Mouse (Mus musculus): Measurements from ENCODE around the gene Lyar. TPM values are rescaled to one million over a fixed set of nuclear protein-coding genes. Genes with fewer than 3 reads are reported as not detected.

Gene Lyar
- polyA plus RNA-seq, 1 experiment from 2014 or later, result 169 TPM

DNA sequence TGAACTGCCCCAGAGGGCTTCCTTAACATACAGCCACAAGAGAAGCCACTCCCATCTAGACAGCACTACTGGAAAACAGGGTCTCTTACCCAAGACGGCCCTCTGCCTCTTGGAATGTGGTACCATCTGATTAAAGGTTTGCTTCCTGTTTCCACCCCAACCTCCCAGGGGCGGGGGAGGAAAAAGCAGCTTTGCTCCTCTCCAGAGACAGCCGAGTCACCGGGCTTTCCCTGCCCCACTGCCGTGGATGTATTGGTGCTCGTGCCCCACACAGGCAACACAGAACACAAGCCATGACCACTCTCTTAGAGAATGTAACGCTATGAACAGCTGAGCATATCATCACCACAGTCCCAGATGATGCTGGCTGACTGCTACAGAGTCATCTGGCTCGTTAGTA is 11.3 kb upstream of the Lyar start:
- H3K4me1 ChIP-seq, result no peaks in the 10 kb centered on the region
- DNase-seq (ENCODE audit: low spot score), result no peak
- 77% methylated on average over 8 of the region's 8 CpGs for WGBS
- peaks cover 85% of the 10 kb centered on the region for H3K36me3 ChIP-seq
- no peaks in the 10 kb centered on the region for H3K9me3 ChIP-seq (replicated peaks)
- no peaks in the 10 kb centered on the region for H3K27me3 ChIP-seq (ENCODE audit: low read depth, poor library complexity, severe bottlenecking)
- no peak overlapping the region for H3K27ac ChIP-seq (replicated peaks)
- no peak overlapping the region for H3K4me3 ChIP-seq

DNA sequence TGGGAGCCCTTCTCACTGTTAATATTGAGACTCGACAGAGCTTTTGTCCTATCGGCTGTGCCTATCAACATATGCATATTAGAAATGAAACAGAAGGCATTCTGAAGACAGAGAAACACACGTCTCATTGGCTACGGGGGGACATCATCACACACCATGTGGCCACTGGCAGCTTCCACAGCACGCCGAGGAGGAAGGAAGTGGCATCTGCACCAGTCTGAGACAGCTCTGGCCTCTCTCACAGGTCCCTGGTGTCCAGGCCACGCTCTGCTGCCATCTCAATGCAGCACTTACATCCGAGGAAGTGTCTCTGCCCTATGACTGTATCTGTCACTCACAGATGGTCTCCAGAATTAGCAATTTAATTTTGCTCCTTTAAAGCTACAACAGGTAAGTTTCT is 8.6 kb upstream of the Lyar start:
- Histone ChIP-seq H3K4me3 (no peak overlapping the region), H3K27ac (replicated peaks) (no peak overlapping the region), H3K27me3 (ENCODE audit: low read depth, poor library complexity, severe bottlenecking) (no peaks in the 10 kb centered on the region), H3K4me1 (no peaks in the 10 kb centered on the region), H3K9me3 (replicated peaks) (no peaks in the 10 kb centered on the region), H3K36me3 (peaks cover 88% of the 10 kb centered on the region)
- WGBS, result 92% methylated on average over 8 of the region's 8 CpGs
- no peak for DNase-seq (ENCODE audit: low spot score)

DNA sequence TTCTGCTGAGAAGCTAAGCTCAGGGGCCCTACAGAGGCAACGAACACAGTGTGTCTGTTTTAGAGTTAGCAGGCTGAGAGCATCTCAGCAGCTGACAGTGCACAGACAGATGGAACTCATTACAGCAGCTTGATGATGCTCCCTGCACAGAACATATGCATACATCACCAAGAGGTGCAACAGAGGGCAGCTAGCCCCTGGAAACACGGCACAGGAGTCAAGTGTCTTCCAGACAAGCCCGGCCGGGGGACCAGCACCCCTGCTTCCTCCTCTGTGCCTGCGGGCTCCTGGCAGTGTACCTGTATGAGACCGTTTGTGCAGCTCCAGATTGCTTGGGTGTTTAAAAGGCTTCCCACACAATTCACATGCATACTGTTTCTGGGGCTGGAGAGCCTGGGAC is 7.3 kb upstream of the Lyar start:
- H3K4me3 ChIP-seq, result no peak overlapping the region
- H3K27ac ChIP-seq (replicated peaks), result no peak overlapping the region
- 79% methylated on average over 6 of the region's 6 CpGs for WGBS
- H3K36me3 ChIP-seq, result peaks cover 91% of the 10 kb centered on the region
- DNase-seq (ENCODE audit: low spot score), result no peak
- no peaks in the 10 kb centered on the region for H3K9me3 ChIP-seq (replicated peaks)
- no peaks in the 10 kb centered on the region for H3K4me1 ChIP-seq
- H3K27me3 ChIP-seq (ENCODE audit: low read depth, poor library complexity, severe bottlenecking), result no peaks in the 10 kb centered on the region

DNA sequence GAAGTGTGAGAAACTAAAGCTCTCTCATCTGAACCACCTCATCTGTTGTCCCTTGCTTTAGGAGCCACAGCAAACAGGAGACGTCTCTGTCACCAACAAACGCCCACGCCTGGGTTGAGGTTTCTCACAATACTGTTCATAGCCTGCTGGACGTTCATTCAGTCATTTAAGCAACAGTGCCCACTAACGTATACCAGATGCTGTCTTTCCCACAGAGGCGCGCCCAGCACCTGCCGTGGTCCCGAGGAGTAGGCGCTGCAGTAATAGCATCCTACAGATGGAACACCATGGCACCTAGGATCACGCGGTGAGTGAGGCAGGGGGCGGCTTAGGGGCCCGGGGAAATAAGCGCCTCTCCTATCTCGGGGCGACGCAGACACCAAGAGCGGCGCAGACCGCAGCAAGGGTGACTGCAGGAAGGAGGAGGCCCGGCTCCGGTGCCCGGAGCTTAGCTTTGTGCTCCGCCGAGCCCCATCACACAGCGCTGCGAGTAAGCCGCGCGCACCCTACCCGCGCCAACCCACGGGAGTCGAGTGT is 431 bp upstream of the Lyar start:
- Histone ChIP-seq H3K4me3 (peak overlapping the region; percentile 85), H3K36me3 (peaks cover 46% of the 10 kb centered on the region), H3K27me3 (ENCODE audit: low read depth, poor library complexity, severe bottlenecking) (no peaks in the 10 kb centered on the region), H3K4me1 (peaks cover 28% of the 10 kb centered on the region), H3K9me3 (replicated peaks) (no peaks in the 10 kb centered on the region), H3K27ac (replicated peaks) (peak overlapping the region; percentile 87)
- no peak for DNase-seq (ENCODE audit: low spot score)
- under 1% methylated on average over 35 of the region's 35 CpGs for WGBS

DNA sequence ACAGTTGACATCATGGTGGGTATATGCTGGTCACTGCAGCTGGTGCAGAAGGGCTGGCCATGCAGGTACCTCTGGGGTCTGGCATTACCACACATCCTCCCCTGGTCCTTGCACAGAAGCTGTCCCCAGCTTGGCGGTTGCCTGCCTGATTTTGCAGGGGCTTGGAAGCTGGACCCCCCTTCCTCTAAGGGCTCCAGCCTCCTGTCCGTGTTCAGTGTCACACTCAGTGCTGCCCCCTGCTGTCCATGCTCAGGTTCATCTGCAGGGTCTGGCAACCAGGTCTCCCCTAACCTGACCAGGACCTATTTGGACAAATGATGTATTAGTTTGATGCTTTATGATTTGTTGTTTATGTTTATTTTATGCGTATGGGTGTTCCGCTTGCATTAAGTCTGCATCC is 15.2 kb downstream of the Lyar start:
- H3K4me1 ChIP-seq, result peaks cover 5% of the 10 kb centered on the region
- 66% methylated on average over 4 of the region's 4 CpGs for WGBS
- H3K9me3 ChIP-seq (replicated peaks), result 0 out of 2 replicates have a peak, but pooled peaks cover 5% of the 10 kb centered on the region
- H3K27me3 ChIP-seq (ENCODE audit: low read depth, poor library complexity, severe bottlenecking), result peaks cover 34% of the 10 kb centered on the region
- H3K27ac ChIP-seq (replicated peaks), result no peak overlapping the region
- H3K36me3 ChIP-seq, result peaks cover 61% of the 10 kb centered on the region
- DNase-seq (ENCODE audit: low spot score), result peak; percentile 62
- H3K4me3 ChIP-seq, result no peak overlapping the region

DNA sequence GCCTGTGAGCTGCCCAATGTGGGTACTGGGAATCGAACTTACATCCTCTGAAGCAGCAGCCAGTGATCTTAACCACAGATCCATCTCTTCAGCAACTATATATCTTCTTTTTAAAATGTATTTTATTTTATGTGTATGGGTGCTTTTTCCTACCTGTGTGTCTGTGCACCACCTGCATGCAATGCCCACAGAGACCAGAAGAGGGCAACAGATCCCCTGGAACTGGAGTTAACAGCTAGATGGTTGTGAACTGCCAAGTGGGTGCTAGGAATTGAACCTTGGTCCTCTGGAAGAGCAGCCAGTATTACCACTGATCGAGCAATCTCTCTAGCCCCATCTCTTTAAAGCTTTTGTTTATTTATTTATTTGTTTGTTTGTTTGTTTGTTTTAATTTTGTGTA is 16.4 kb downstream of the Lyar start:
- Histone ChIP-seq H3K4me1 (peaks cover 17% of the 10 kb centered on the region), H3K27ac (replicated peaks) (no peak overlapping the region), H3K4me3 (no peak overlapping the region), H3K27me3 (ENCODE audit: low read depth, poor library complexity, severe bottlenecking) (peaks cover 34% of the 10 kb centered on the region), H3K9me3 (replicated peaks) (0 out of 2 replicates have a peak, but pooled peaks cover 5% of the 10 kb centered on the region), H3K36me3 (peaks cover 49% of the 10 kb centered on the region)
- 95% methylated on average over 2 of the region's 2 CpGs for WGBS
- no peak for DNase-seq (ENCODE audit: low spot score)

DNA sequence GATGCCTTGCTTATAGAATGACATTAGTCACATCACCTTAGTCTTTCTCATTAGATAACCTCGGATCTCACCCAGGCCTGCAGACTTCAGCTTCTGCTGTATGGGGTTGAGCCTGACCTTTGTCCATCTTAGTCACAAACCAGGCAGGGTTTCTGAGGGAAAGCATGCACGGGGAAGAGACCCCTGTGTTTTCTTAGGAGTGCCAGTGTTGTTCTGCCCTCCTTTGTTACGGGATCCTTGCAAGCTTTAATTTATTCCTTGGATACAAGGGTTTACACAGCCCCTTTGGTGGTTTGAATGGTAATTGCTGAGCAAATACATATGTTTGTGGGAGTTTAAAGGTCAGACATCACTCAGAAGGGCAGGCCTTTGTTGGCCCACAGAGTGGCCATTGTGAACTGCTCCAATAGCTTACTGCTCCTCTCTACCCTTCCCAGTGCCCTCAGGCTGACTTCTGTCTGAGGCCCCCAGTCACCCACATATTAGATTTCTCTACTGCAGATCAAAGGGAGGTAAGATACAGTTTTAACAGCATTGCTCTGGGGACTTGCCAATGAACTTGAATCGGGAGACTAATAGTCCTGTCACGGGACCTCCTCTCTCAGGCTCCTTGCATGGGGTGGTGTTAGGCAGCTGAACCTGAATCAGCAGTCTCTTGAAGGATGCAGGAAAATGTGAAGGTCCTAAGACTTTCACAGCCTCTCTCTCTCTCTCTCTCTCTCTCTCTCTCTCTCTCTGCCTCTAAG is 20.6 kb downstream of the Lyar start:
- peak; percentile 38 for DNase-seq (ENCODE audit: low spot score)
- H3K9me3 ChIP-seq (replicated peaks), result 0 out of 2 replicates have a peak, but pooled peaks cover 5% of the 10 kb centered on the region
- peaks cover 18% of the 10 kb centered on the region for H3K4me1 ChIP-seq
- H3K4me3 ChIP-seq, result no peak overlapping the region
- WGBS, result 40% methylated on average over 5 of the region's 5 CpGs
- H3K27ac ChIP-seq (replicated peaks), result 0 out of 2 replicates have a peak overlapping the region, but pooled peaks have one; percentile 28
- H3K27me3 ChIP-seq (ENCODE audit: low read depth, poor library complexity, severe bottlenecking), result peaks cover 70% of the 10 kb centered on the region
- H3K36me3 ChIP-seq, result peaks cover 8% of the 10 kb centered on the region

DNA sequence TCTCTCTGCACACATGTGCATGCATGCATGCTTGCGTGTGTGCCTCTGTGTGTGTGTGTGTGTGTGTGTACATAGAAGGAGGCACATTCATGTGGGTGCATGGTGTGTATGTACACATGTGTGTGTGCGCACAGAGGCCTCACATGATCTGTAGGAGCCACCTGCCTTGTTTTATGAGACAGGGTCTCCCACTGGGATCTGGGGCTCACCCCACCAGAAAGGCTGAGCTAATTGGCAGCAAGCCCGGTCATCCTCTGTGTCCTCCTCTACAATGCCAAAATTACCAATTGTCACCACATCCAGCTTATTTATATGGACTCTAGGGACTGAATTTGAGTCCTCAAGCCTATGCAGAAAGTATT is 21.2 kb downstream of the Lyar start:
- Histone ChIP-seq H3K4me3 (no peak overlapping the region), H3K27me3 (ENCODE audit: low read depth, poor library complexity, severe bottlenecking) (peaks cover 70% of the 10 kb centered on the region), H3K9me3 (replicated peaks) (0 out of 2 replicates have a peak, but pooled peaks cover 5% of the 10 kb centered on the region), H3K36me3 (peaks cover 2% of the 10 kb centered on the region), H3K4me1 (peaks cover 18% of the 10 kb centered on the region), H3K27ac (replicated peaks) (0 out of 2 replicates have a peak overlapping the region, but pooled peaks have one; percentile 28)
- no peak for DNase-seq (ENCODE audit: low spot score)
- WGBS, result 85% methylated on average over 3 of the region's 3 CpGs

DNA sequence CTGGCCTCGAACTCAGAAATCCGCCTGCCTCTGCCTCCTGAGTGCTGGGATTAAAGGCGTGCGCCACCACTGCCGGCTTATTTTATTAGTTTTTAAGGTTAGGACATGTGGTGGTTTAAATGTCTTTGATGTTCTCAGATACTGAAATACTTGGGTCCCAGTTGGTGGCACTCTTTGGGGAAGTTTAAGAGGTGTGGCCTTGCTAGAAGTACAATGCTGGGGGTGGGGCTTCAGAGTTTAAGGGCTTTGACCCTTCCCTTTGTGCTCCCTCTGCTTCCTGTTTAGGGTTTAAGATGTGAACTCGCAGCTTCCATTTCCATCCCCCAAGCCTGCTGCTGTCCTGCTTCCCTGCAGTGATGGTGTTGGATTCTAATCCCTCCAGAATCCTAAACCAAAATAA is 21.7 kb downstream of the Lyar start:
- H3K9me3 ChIP-seq (replicated peaks), result 0 out of 2 replicates have a peak, but pooled peaks cover under 1% of the 10 kb centered on the region
- peaks cover 69% of the 10 kb centered on the region for H3K27me3 ChIP-seq (ENCODE audit: low read depth, poor library complexity, severe bottlenecking)
- 83% methylated on average over 6 of the region's 6 CpGs for WGBS
- H3K27ac ChIP-seq (replicated peaks), result no peak overlapping the region
- no peaks in the 10 kb centered on the region for H3K36me3 ChIP-seq
- H3K4me3 ChIP-seq, result no peak overlapping the region
- H3K4me1 ChIP-seq, result peaks cover 18% of the 10 kb centered on the region
- no peak for DNase-seq (ENCODE audit: low spot score)

DNA sequence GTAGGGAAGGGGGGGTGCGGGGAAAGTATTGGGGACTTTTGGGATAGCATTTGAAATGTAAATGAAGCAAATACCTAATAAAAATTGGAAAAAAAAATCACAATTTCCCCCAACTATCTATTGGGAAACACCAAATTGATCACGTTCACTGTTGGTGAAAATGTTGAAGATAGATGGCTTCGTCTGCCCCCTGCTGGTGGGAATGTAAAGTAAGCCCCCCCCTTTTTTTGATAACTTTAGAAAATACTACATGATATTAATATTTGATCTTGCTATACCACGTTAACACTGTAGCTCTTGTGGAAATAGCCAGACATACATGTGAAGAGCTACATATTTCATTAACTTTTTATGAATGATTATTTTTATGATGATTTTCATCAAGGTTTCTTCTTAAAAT is 34.9 kb downstream of the Lyar start:
- Histone ChIP-seq H3K36me3 (no peaks in the 10 kb centered on the region), H3K27me3 (ENCODE audit: low read depth, poor library complexity, severe bottlenecking) (peaks cover 5% of the 10 kb centered on the region; the same call in 1 of the 2 replicates), H3K9me3 (replicated peaks) (no peaks in the 10 kb centered on the region), H3K4me1 (no peaks in the 10 kb centered on the region), H3K27ac (replicated peaks) (no peak overlapping the region), H3K4me3 (no peak overlapping the region)
- WGBS, result 54% methylated on average over 4 of the region's 4 CpGs
- no peak for DNase-seq (ENCODE audit: low spot score)

DNA sequence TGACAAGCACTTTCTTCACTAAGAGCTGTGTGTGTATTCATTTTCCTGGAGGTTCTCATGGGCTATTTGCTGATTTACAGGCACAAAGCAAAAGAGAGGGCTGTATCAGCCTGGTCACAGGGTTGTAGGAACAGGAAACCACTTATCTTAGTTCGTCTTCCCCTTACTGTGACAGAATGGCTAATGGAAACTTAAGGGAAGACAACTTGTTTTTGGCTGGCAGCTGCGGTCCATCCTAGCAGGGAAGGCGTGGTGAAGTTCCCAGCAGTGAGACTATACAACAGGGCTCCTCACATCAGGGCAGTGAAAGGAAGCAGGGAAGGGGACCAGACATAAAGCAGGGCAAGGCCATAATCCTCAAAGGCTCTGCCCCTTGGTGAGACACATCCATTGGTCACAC is 35.4 kb downstream of the Lyar start:
- H3K36me3 ChIP-seq, result no peaks in the 10 kb centered on the region
- peaks cover 5% of the 10 kb centered on the region; the same call in 1 of the 2 replicates for H3K27me3 ChIP-seq (ENCODE audit: low read depth, poor library complexity, severe bottlenecking)
- H3K4me3 ChIP-seq, result no peak overlapping the region
- 82% methylated on average over 3 of the region's 3 CpGs for WGBS
- H3K9me3 ChIP-seq (replicated peaks), result no peaks in the 10 kb centered on the region
- DNase-seq (ENCODE audit: low spot score), result no peak
- no peak overlapping the region for H3K27ac ChIP-seq (replicated peaks)
- H3K4me1 ChIP-seq, result peaks cover under 1% of the 10 kb centered on the region

DNA sequence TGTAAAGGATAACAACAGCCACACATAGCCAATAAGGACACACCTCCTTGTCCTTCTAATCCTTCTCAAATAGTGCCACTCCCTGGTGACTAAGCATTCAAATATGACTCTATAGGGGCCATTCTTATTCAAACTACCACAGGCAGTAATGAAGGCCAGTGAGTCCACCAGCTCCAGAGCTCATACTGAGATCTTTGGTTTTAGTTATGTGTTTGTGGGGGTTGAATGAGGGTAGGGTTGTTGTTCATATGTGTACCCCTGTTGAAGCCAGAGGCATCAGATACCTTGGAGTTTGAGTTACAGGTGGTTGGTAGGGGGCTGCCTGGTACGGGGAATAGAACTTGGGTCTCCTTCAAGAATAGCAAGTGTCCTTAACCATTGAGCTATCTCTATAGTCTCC is 36.3 kb downstream of the Lyar start:
- no peaks in the 10 kb centered on the region for H3K9me3 ChIP-seq (replicated peaks)
- H3K36me3 ChIP-seq, result no peaks in the 10 kb centered on the region
- 79% methylated on average over 1 of the region's 1 CpGs for WGBS
- peaks cover 8% of the 10 kb centered on the region for H3K4me1 ChIP-seq
- DNase-seq (ENCODE audit: low spot score), result no peak
- no peak overlapping the region for H3K27ac ChIP-seq (replicated peaks)
- H3K4me3 ChIP-seq, result no peak overlapping the region
- peaks cover 5% of the 10 kb centered on the region; the same call in 1 of the 2 replicates for H3K27me3 ChIP-seq (ENCODE audit: low read depth, poor library complexity, severe bottlenecking)

DNA sequence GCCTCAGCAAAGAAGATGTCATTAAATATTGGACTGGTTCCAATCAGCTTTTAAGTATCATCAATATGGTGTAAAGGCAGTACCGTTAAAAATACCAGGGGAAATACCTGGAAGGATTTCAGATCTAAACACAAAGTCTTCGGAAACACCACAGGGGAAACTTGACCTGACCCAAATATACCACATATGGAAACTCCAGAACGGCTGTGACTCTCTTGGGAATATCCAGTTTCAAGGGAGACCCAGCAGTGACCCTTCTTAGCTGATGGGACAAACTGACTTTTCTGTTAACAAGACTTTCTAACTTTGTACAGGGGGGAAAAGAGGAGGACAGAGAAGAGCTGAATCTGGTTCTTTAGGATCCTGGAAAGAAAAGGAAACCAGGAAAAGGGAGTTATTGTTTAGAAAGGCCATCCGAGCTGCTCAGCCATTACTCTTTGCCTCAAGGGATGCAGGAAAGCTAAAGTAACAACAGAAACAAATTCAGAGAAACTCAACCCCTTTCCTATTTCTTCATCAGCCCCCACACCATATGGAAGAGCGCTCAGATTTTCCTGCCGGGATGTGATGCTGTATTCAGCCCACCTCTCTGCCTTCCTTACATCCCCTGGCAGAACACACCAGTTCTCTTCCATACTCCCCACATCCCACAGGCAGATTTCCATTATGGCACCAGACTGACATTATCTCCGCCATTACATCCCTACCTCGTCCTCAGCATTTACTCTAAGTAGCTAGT is 37.9 kb downstream of the Lyar start:
- 78% methylated on average over 8 of the region's 8 CpGs for WGBS
- H3K9me3 ChIP-seq (replicated peaks), result no peaks in the 10 kb centered on the region
- peaks cover 11% of the 10 kb centered on the region for H3K36me3 ChIP-seq
- H3K4me1 ChIP-seq, result peaks cover 8% of the 10 kb centered on the region
- peaks cover 5% of the 10 kb centered on the region; the same call in 1 of the 2 replicates for H3K27me3 ChIP-seq (ENCODE audit: low read depth, poor library complexity, severe bottlenecking)
- H3K27ac ChIP-seq (replicated peaks), result no peak overlapping the region
- H3K4me3 ChIP-seq, result no peak overlapping the region
- DNase-seq (ENCODE audit: low spot score), result no peak
